Mouse (Mus musculus): ENCODE measurements around the gene Cenpj.

The Cenpj gene

DNA sequence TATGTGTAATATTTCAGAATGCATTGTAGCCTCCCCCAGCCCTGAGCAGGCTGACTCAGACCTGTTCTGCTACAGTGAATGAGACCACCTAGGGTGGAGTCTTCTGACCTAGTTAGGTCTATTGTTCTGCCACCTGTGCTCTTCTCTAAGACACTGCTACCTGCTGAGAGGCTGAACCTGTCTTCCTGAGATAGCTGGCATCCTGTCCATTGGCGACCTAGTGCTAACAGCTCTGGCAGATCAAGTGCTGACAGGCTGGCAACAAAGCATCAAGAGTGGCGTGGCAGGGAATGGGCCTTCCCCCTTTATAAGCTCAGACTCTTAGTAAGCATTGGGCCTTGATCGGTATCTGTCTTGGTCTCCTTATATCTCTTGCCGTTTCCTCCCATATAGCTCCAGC, 24.3 kb downstream of the Cenpj start:
- DNase-seq (ENCODE audit: extremely low read depth, low read depth, low spot score): no peak

DNA sequence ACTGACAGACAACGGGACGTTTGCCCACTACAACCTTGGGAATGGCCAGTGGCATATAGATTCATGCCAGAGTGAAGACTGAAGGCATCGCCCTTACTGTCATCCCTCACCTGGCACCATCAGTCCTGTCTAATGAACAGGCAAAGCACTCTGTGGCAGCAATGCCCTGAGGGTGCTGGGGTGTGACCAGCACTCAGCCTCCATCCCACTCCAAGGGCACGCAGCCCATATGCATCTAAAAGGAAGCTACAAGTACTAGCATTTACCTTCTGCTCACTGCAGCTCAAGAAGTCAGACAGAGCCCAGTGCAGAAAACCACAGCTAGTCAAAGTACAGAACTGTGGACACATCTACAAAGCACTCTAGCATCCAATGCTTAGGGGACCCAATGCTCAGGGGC, 29.7 kb downstream of the Cenpj start:
- DNase-seq (ENCODE audit: extremely low read depth, low read depth, low spot score): no peak

DNA sequence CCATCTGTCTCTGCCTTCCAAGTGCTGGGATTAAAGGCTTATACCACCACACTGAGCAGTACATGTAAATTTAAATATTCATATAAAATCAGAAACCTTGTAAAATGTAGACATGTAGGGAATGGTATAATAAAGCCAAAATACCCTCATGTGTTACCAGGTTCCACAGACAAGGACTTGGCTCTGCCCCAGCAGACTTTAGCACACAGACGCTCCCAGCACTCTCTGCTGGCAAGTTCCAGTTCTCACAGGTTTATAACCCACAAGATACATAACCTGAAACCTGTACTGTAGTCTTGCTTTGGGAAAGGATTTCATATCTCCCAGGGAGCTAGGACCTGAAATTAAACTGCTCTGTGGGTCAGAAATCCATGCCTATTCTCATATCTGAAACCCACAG, 30.3 kb downstream of the Cenpj start:
- no peak for DNase-seq (ENCODE audit: extremely low read depth, low read depth, low spot score)

DNA sequence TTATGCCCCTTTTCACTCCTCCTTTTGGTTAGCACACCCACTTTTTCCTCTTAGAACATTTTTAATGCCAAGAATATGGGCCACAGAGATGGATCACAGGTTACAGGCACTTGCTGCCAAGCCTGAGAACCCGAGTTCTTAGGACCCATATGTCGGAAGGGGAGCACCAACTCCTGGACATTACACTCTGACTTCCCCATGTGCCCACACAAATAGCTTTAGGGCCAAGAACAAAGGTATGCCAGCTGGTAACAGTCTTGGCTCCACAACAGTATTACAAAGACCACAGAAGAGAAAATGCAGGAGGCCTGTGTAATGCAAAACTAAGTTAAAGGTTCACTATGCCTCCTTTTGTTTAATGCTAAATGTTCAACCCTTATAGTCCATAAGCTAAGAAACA, 44.4 kb downstream of the Cenpj start:
- no peak for DNase-seq (ENCODE audit: extremely low read depth, low read depth, low spot score)

DNA sequence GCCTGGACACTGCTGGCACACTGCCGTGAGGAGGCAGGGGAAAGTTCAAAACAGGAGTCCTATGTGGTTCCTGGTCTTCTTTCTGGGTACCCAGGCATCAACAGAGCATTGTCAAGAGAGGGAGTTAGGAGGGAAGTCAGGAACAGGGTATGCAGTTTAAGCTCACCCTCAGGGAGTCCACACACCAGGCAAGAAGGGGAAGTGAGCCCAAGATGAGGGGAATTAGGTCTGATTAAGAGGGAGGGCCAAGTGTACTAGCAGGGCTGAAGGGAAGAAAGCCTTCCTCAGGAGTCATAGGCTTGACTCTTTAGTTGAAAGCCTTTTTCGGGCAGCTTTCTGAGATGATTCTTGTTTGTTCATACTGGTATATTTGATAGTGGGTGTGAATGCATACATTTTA, 60.5 kb downstream of the Cenpj start:
- DNase-seq (ENCODE audit: extremely low read depth, low read depth, low spot score): no peak

DNA sequence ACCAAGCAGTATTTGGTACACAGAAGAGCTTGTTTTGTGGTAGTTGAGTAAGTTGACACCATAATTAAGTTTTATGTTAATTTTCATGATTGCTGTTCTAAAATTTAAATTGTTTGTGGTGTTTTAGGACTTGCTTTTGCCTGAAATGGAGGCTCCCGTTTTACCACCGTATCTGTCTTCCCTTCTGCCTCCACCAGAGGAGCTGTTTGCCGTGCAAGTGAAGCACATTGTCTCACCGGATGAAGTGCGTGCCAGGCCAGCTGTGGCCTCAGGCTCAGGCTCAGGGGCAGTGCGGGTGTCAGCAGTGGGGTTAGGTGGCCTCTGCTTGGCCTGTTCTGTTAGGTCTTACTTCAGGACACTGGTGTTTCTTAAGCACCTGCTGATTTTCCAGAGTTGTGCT, 63.1 kb downstream of the Cenpj start:
- DNase-seq (ENCODE audit: extremely low read depth, low read depth, low spot score): no peak

DNA sequence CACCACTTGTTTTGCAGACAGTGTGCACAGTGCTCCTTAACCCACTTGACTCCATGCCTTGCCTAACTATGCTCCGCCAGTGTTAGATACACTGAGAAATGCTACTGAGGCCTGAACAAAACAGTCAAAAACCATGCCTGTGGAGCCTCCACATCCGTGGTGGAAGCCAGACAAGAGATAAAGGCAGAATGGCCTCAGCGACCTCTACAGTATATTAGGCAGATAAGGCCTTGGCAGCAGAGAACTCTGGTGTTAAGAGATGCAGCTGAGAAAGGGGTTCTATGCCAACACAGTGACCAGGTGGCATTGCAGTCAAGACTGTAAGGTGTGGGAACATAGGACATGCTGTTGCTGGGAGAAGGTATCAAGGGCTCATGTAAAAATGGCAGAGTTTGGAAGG, 68.5 kb downstream of the Cenpj start:
- DNase-seq (ENCODE audit: extremely low read depth, low read depth, low spot score): no peak

DNA sequence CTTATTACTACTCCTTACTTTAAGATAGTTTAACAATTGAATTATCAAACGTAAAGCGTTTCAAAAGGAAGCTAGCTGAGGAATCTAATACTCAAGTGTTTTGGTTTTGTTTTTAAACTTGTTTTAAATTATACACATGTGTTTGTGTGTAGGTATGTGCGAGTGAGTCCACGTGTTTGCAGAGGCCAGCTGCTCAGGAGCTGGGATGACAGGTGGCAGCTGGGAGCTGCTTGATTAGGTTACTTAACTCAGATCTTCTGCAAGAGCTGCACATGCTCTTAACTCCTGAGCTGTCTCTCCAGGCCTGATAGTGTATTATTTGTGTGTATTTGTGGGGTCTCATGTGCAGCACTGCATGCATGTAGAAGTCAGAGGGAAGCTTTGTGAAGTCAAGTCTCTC, 72.8 kb downstream of the Cenpj start:
- no peak for DNase-seq (ENCODE audit: extremely low read depth, low read depth, low spot score)

DNA sequence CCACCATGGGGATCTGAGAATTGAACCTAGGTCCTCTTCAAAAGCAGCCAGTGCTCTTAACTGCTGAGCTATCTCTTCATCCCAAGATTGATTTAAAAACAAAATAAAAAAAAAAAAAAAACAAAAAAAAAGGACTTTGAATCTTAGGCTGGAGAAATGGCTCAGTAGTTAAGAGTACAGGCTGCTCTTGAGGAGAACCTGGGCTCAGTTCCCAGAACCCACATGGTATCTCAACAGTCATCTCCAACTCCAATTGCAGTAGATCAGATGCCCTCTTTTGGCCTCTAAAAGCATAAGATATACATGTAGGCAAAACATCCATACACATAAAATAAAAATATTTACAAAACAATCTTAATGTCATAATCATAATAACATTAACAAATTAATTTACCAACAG, 85.4 kb downstream of the Cenpj start:
- no peak for DNase-seq (ENCODE audit: extremely low read depth, low read depth, low spot score)
